Mouse (Mus musculus): ENCODE measurements around the gene Rgp1. TPM values are rescaled to one million over a fixed set of nuclear protein-coding genes. Genes with fewer than 3 reads are reported as not detected.
"Not testable (repeated sequence)": the region's sequence is repeated elsewhere in the genome, so short reads cannot be mapped to it uniquely, and the experiment has no call there.

Gene Rgp1
- polyA plus RNA-seq, 2 experiments, result 33.3 to 81.9 TPM

- H3K4me2 ChIP-seq (replicated peaks; ENCODE audit: low read depth, low read length, severe bottlenecking), result no peak overlapping the region
- 94% methylated on average over 9 of the region's 9 CpGs for WGBS
These were observed 42.5 kb upstream of the Rgp1 start for GRCm38 (mm10) chr4:43536031-43536430.

GRCm38 (mm10) chr4:43542044-43542443, 36.5 kb upstream of the Rgp1 start:
- no peak overlapping the region for H3K4me2 ChIP-seq (replicated peaks; ENCODE audit: low read depth, low read length, severe bottlenecking)
- H3K9me3 ChIP-seq (ENCODE audit: control insufficient read depth, low read length), result no peaks in the 10 kb centered on the region
- H3K27ac ChIP-seq (replicated peaks; ENCODE audit: low read depth, low read length), result no peak overlapping the region
- DNase-seq (ENCODE audit: low spot score), result no peak
- no peak overlapping the region for H3K9ac ChIP-seq (ENCODE audit: low read depth, low read length, severe bottlenecking)
- H3K27me3 ChIP-seq (ENCODE audit: control insufficient read depth, insufficient read depth, low read length), result no peaks in the 10 kb centered on the region
- no peaks in the 10 kb centered on the region for H3K4me1 ChIP-seq (ENCODE audit: control insufficient read depth, insufficient read depth, low read length)
- TF ChIP-seq POLR2A (IDR thresholded peaks at IDR 0.05; ENCODE audit: borderline replicate concordance, extremely low read depth, insufficient read depth, insufficient read length), result no peak
- no peak for ATAC-seq (ENCODE audit: low FRiP score, low read depth)
- 61% methylated on average over 3 of the region's 3 CpGs for WGBS
- H3K4me3 ChIP-seq (replicated peaks; ENCODE audit: low read length), result no peak overlapping the region
- peaks cover 95% of the 10 kb centered on the region for H3K36me3 ChIP-seq (ENCODE audit: control insufficient read depth, insufficient read depth, low read length)

More at GRCm38 (mm10) chr4:43536031-43536430, 42.5 kb upstream of the Rgp1 start:
- Histone ChIP-seq H3K27me3 (ENCODE audit: control insufficient read depth, insufficient read depth, low read length) (no peaks in the 10 kb centered on the region), H3K9ac (ENCODE audit: low read depth, low read length, severe bottlenecking) (no peak overlapping the region), H3K36me3 (ENCODE audit: control insufficient read depth, insufficient read depth, low read length) (peaks cover 100% of the 10 kb centered on the region), H3K27ac (replicated peaks; ENCODE audit: low read depth, low read length) (no peak overlapping the region), H3K9me3 (ENCODE audit: control insufficient read depth, low read length) (no peaks in the 10 kb centered on the region), H3K4me3 (replicated peaks; ENCODE audit: low read length) (no peak overlapping the region), H3K4me1 (ENCODE audit: control insufficient read depth, insufficient read depth, low read length) (no peaks in the 10 kb centered on the region)
- DNase-seq (ENCODE audit: low spot score) (no peak), ATAC-seq (ENCODE audit: low FRiP score, low read depth) (no peak)
- no peak for TF ChIP-seq POLR2A (IDR thresholded peaks at IDR 0.05; ENCODE audit: borderline replicate concordance, extremely low read depth, insufficient read depth, insufficient read length)

GRCm38 (mm10) chr4:43546375-43547047, 32.0 kb upstream of the Rgp1 start:
- Histone ChIP-seq H3K9ac (ENCODE audit: low read depth, low read length, severe bottlenecking) (no peak overlapping the region), H3K9me3 (ENCODE audit: control insufficient read depth, low read length) (no peaks in the 10 kb centered on the region), H3K27ac (replicated peaks; ENCODE audit: low read depth, low read length) (no peak overlapping the region), H3K27me3 (ENCODE audit: control insufficient read depth, insufficient read depth, low read length) (no peaks in the 10 kb centered on the region), H3K4me1 (ENCODE audit: control insufficient read depth, insufficient read depth, low read length) (no peaks in the 10 kb centered on the region), H3K4me2 (replicated peaks; ENCODE audit: low read depth, low read length, severe bottlenecking) (no peak overlapping the region), H3K36me3 (ENCODE audit: control insufficient read depth, insufficient read depth, low read length) (peaks cover 100% of the 10 kb centered on the region), H3K4me3 (replicated peaks; ENCODE audit: low read length) (no peak overlapping the region)
- TF ChIP-seq POLR2A (IDR thresholded peaks at IDR 0.05; ENCODE audit: borderline replicate concordance, extremely low read depth, insufficient read depth, insufficient read length), result no peak
- no peak for DNase-seq (ENCODE audit: low spot score)
- WGBS, result 93% methylated on average over 11 of the region's 12 CpGs
- no peak for ATAC-seq (ENCODE audit: low FRiP score, low read depth)

- Histone ChIP-seq H3K9ac (ENCODE audit: low read depth, low read length, severe bottlenecking) (no peak overlapping the region), H3K36me3 (ENCODE audit: control insufficient read depth, insufficient read depth, low read length) (peaks cover 100% of the 10 kb centered on the region), H3K4me3 (replicated peaks; ENCODE audit: low read length) (no peak overlapping the region), H3K27ac (replicated peaks; ENCODE audit: low read depth, low read length) (no peak overlapping the region), H3K27me3 (ENCODE audit: control insufficient read depth, insufficient read depth, low read length) (no peaks in the 10 kb centered on the region), H3K4me1 (ENCODE audit: control insufficient read depth, insufficient read depth, low read length) (no peaks in the 10 kb centered on the region), H3K9me3 (ENCODE audit: control insufficient read depth, low read length) (no peaks in the 10 kb centered on the region), H3K4me2 (replicated peaks; ENCODE audit: low read depth, low read length, severe bottlenecking) (no peak overlapping the region)
- no peak for TF ChIP-seq POLR2A (IDR thresholded peaks at IDR 0.05; ENCODE audit: borderline replicate concordance, extremely low read depth, insufficient read depth, insufficient read length)
- ATAC-seq (ENCODE audit: low FRiP score, low read depth) (no peak), DNase-seq (ENCODE audit: low spot score) (no peak)
- WGBS, result 94% methylated on average over 8 of the region's 8 CpGs
These were observed 31.4 kb upstream of the Rgp1 start for GRCm38 (mm10) chr4:43547160-43547559.

GRCm38 (mm10) chr4:43549055-43549454, 29.5 kb upstream of the Rgp1 start:
- TF ChIP-seq POLR2A (IDR thresholded peaks at IDR 0.05; ENCODE audit: borderline replicate concordance, extremely low read depth, insufficient read depth, insufficient read length), result no peak
- no peak overlapping the region for H3K4me2 ChIP-seq (replicated peaks; ENCODE audit: low read depth, low read length, severe bottlenecking)
- no peak overlapping the region for H3K9ac ChIP-seq (ENCODE audit: low read depth, low read length, severe bottlenecking)
- 88% methylated on average over 12 of the region's 12 CpGs for WGBS
- no peaks in the 10 kb centered on the region for H3K27me3 ChIP-seq (ENCODE audit: control insufficient read depth, insufficient read depth, low read length)
- no peak for DNase-seq (ENCODE audit: low spot score)
- no peak for ATAC-seq (ENCODE audit: low FRiP score, low read depth)
- no peak overlapping the region for H3K27ac ChIP-seq (replicated peaks; ENCODE audit: low read depth, low read length)
- peaks cover 100% of the 10 kb centered on the region for H3K36me3 ChIP-seq (ENCODE audit: control insufficient read depth, insufficient read depth, low read length)
- no peaks in the 10 kb centered on the region for H3K4me1 ChIP-seq (ENCODE audit: control insufficient read depth, insufficient read depth, low read length)
- H3K9me3 ChIP-seq (ENCODE audit: control insufficient read depth, low read length), result no peaks in the 10 kb centered on the region; the same call in 1 of the 2 replicates
- no peak overlapping the region for H3K4me3 ChIP-seq (replicated peaks; ENCODE audit: low read length)

- H3K4me2 ChIP-seq (replicated peaks; ENCODE audit: low read depth, low read length, severe bottlenecking); H3K4me1 ChIP-seq (ENCODE audit: control insufficient read depth, insufficient read depth, low read length); H3K27me3 ChIP-seq (ENCODE audit: control insufficient read depth, insufficient read depth, low read length); H3K9me3 ChIP-seq (ENCODE audit: control insufficient read depth, low read length); H3K4me3 ChIP-seq (replicated peaks; ENCODE audit: low read length); ATAC-seq (ENCODE audit: low FRiP score, low read depth); H3K9ac ChIP-seq (ENCODE audit: low read depth, low read length, severe bottlenecking); DNase-seq (ENCODE audit: low spot score); H3K27ac ChIP-seq (replicated peaks; ENCODE audit: low read depth, low read length): not testable (repeated sequence)
- 88% methylated on average over 6 of the region's 6 CpGs for WGBS
- H3K36me3 ChIP-seq (ENCODE audit: control insufficient read depth, insufficient read depth, low read length), result peaks cover 100% of the 10 kb centered on the region
These were observed 26.7 kb upstream of the Rgp1 start for GRCm38 (mm10) chr4:43551854-43552253.
